Mouse (Mus musculus): ENCODE data around the gene Pacs1. TPM values are rescaled to one million over a fixed set of nuclear protein-coding genes. Genes with fewer than 3 reads are reported as not detected.

Pacs1 gene
- polyA plus RNA-seq, 1 experiment, result 18.3 TPM

- H3K4me3 ChIP-seq (ENCODE audit: low read depth, low read length), result peak within 1 kb of the TSS; percentile 74
- H3K9ac ChIP-seq (ENCODE audit: low read depth, poor library complexity, severe bottlenecking), result peak within 1 kb of the TSS; percentile 88
- H3K27me3 ChIP-seq (ENCODE audit: control insufficient read depth, insufficient read depth, low read length, poor library complexity, severe bottlenecking), result no peaks in the 10 kb centered on the region
- no peaks in the 10 kb centered on the region for H3K9me3 ChIP-seq (replicated peaks; ENCODE audit: control insufficient read depth, insufficient read depth, low read length, poor library complexity, severe bottlenecking)
- H3K27ac ChIP-seq (ENCODE audit: insufficient read depth, low read length), result no peak within 1 kb of the TSS
- TF ChIP-seq EP300 (IDR thresholded peaks at IDR 0.05; ENCODE audit: insufficient read depth, low read depth, low read length), result no peak
- no peak for TF ChIP-seq CTCF (IDR thresholded peaks at IDR 0.05; ENCODE audit: low read depth, low read length)
- TF ChIP-seq POLR2A (IDR thresholded peaks at IDR 0.05; ENCODE audit: insufficient read depth, low read length), result no peak
- peaks cover 3% of the 10 kb centered on the region for H3K36me3 ChIP-seq (ENCODE audit: control insufficient read depth, insufficient read depth, low read length, poor library complexity, severe bottlenecking)
- H3K4me1 ChIP-seq (ENCODE audit: control insufficient read depth, insufficient read depth, low read length), result no peaks in the 10 kb centered on the region
Observed at GRCm38 (mm10) chr19:5098363-5099143, 174.4 kb downstream of the Pacs1 start, which contains the start of gene Cnih2. Gene Cnih2 (minus strand): TSS chr19:5098521.

GRCm38 (mm10) chr19:5097521-5098362 lies 175.2 kb downstream of the Pacs1 start:
- no peaks in the 10 kb centered on the region; the same call in 1 of the 2 replicates for H3K36me3 ChIP-seq (ENCODE audit: control insufficient read depth, insufficient read depth, low read length, poor library complexity, severe bottlenecking)
- no peak overlapping the region for H3K27ac ChIP-seq (ENCODE audit: insufficient read depth, low read length)
- peak overlapping the region; percentile 74 for H3K4me3 ChIP-seq (ENCODE audit: low read depth, low read length)
- no peaks in the 10 kb centered on the region for H3K27me3 ChIP-seq (ENCODE audit: control insufficient read depth, insufficient read depth, low read length, poor library complexity, severe bottlenecking)
- TF ChIP-seq POLR2A (IDR thresholded peaks at IDR 0.05; ENCODE audit: insufficient read depth, low read length) (no peak), CTCF (IDR thresholded peaks at IDR 0.05; ENCODE audit: low read depth, low read length) (no peak), EP300 (IDR thresholded peaks at IDR 0.05; ENCODE audit: insufficient read depth, low read depth, low read length) (no peak)
- H3K9me3 ChIP-seq (replicated peaks; ENCODE audit: control insufficient read depth, insufficient read depth, low read length, poor library complexity, severe bottlenecking), result no peaks in the 10 kb centered on the region
- no peaks in the 10 kb centered on the region for H3K4me1 ChIP-seq (ENCODE audit: control insufficient read depth, insufficient read depth, low read length)
- H3K9ac ChIP-seq (ENCODE audit: low read depth, poor library complexity, severe bottlenecking), result peak overlapping the region; percentile 88

DNA sequence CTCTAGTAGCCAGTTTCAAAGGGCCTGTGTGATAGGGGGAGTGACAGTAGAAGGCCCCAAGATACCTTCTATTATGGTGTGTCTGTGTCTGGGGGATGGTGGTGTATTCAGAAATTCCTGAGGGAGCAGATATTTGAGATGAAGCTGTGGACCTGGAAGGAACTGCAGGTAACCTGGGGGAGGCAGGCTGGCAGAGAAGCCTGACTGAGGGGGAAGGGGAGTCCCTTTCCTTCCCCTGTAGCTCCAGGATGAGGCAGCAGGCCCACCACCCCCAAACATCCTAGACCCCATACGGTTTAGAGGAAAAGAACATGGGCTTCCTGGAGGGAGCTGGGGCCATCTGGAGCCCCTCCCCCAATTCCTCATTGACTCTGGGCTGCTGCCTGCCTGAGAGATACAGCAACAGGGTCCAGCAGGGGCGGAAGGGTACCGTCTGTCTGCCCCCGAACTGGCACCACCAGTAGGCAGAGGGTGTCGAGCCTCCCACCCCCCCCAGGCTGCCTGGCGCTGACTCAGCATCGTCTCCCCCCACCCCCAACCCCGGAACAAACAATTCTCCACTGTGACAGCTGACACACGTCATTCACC lies 176.9 kb downstream of the Pacs1 start:
- no peak overlapping the region for H3K27ac ChIP-seq (ENCODE audit: insufficient read depth, low read length)
- no peaks in the 10 kb centered on the region; the same call in 1 of the 2 replicates for H3K36me3 ChIP-seq (ENCODE audit: control insufficient read depth, insufficient read depth, low read length, poor library complexity, severe bottlenecking)
- TF ChIP-seq POLR2A (IDR thresholded peaks at IDR 0.05; ENCODE audit: insufficient read depth, low read length) (no peak), CTCF (IDR thresholded peaks at IDR 0.05; ENCODE audit: low read depth, low read length) (no peak), EP300 (IDR thresholded peaks at IDR 0.05; ENCODE audit: insufficient read depth, low read depth, low read length) (no peak)
- no peak overlapping the region for H3K4me3 ChIP-seq (ENCODE audit: low read depth, low read length)
- H3K27me3 ChIP-seq (ENCODE audit: control insufficient read depth, insufficient read depth, low read length, poor library complexity, severe bottlenecking), result no peaks in the 10 kb centered on the region
- H3K4me1 ChIP-seq (ENCODE audit: control insufficient read depth, insufficient read depth, low read length), result no peaks in the 10 kb centered on the region
- no peak overlapping the region for H3K9ac ChIP-seq (ENCODE audit: low read depth, poor library complexity, severe bottlenecking)
- no peaks in the 10 kb centered on the region for H3K9me3 ChIP-seq (replicated peaks; ENCODE audit: control insufficient read depth, insufficient read depth, low read length, poor library complexity, severe bottlenecking)

DNA sequence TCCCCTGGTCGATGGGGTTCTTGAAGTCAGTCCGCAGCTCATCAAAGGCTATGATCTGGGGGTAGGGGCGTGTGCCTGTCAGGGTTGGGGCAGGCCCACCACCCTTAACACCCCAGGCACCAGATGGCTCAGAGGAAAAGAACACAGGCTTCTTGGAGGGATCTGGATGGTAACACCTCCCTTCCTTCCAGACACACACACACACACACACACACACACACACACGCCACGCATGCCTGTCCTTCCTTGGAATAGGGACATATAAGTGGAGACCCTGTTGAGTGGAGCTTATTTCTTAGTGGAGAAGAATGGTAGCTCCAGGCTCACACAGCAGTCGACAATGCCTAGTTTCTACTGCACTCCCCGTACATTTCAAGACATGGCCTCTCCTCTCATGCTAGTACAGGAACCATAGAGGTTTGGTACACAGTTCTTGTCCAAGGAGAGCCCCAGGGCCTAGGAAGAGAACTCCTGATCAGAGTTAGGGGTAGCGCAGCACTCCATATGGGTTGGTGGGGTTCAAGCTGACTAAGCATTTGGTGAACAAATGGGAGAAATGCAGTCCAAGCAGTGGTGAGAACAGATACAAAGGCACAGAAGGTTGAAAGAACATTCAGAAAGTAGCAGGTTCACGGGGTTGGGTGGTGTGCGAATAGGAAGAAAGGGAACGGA lies 178.0 kb downstream of the Pacs1 start:
- Histone ChIP-seq H3K27me3 (ENCODE audit: control insufficient read depth, insufficient read depth, low read length, poor library complexity, severe bottlenecking) (no peaks in the 10 kb centered on the region), H3K9ac (ENCODE audit: low read depth, poor library complexity, severe bottlenecking) (no peak overlapping the region), H3K4me1 (ENCODE audit: control insufficient read depth, insufficient read depth, low read length) (no peaks in the 10 kb centered on the region), H3K36me3 (ENCODE audit: control insufficient read depth, insufficient read depth, low read length, poor library complexity, severe bottlenecking) (no peaks in the 10 kb centered on the region), H3K27ac (ENCODE audit: insufficient read depth, low read length) (no peak overlapping the region), H3K4me3 (ENCODE audit: low read depth, low read length) (no peak overlapping the region), H3K9me3 (replicated peaks; ENCODE audit: control insufficient read depth, insufficient read depth, low read length, poor library complexity, severe bottlenecking) (no peaks in the 10 kb centered on the region)
- no peak for TF ChIP-seq EP300 (IDR thresholded peaks at IDR 0.05; ENCODE audit: insufficient read depth, low read depth, low read length)

GRCm38 (mm10) chr19:5094243-5094632 lies 178.7 kb downstream of the Pacs1 start:
- Histone ChIP-seq H3K27me3 (ENCODE audit: control insufficient read depth, insufficient read depth, low read length, poor library complexity, severe bottlenecking) (no peaks in the 10 kb centered on the region), H3K27ac (ENCODE audit: insufficient read depth, low read length) (no peak overlapping the region), H3K4me3 (ENCODE audit: low read depth, low read length) (no peak overlapping the region), H3K9me3 (replicated peaks; ENCODE audit: control insufficient read depth, insufficient read depth, low read length, poor library complexity, severe bottlenecking) (no peaks in the 10 kb centered on the region), H3K9ac (ENCODE audit: low read depth, poor library complexity, severe bottlenecking) (no peak overlapping the region), H3K36me3 (ENCODE audit: control insufficient read depth, insufficient read depth, low read length, poor library complexity, severe bottlenecking) (no peaks in the 10 kb centered on the region), H3K4me1 (ENCODE audit: control insufficient read depth, insufficient read depth, low read length) (no peaks in the 10 kb centered on the region)
- TF ChIP-seq CTCF (IDR thresholded peaks at IDR 0.05; ENCODE audit: low read depth, low read length), result peak; percentile 87
- TF ChIP-seq EP300 (IDR thresholded peaks at IDR 0.05; ENCODE audit: insufficient read depth, low read depth, low read length), result no peak
- TF ChIP-seq POLR2A (IDR thresholded peaks at IDR 0.05; ENCODE audit: insufficient read depth, low read length), result no peak

All from ES-Bruce4 (cell line).